Mouse (Mus musculus) monocyte, adult 5-6 weeks (primary cell): ENCODE data around the gene Gper1. TPM values are rescaled to one million over a fixed set of nuclear protein-coding genes. Genes with fewer than 3 reads are reported as not detected.

Source experiments
- ATAC-seq: fragments of 153-309, 156-312 bp; replicated peaks from 2 replicates; pipeline ENCODE4 v1.8.0; 2017; ENCODE audit warnings: mild to moderate bottlenecking; ENCODE audit not compliant: low TSS enrichment, insufficient number of reproducible peaks, severe bottlenecking, poor library complexity, low FRiP score
- total RNA-seq: library from RNA; stranded (forward); fragments of 200-1000, 200-491, 200-594 nt; gene quantifications from 3 replicates; pipeline ENCODE4 v1.2.3, GENCODE M21; 2017

The Gper1 gene
- total RNA-seq, 1 experiment from 2014 or later: 1.3 TPM

DNA sequence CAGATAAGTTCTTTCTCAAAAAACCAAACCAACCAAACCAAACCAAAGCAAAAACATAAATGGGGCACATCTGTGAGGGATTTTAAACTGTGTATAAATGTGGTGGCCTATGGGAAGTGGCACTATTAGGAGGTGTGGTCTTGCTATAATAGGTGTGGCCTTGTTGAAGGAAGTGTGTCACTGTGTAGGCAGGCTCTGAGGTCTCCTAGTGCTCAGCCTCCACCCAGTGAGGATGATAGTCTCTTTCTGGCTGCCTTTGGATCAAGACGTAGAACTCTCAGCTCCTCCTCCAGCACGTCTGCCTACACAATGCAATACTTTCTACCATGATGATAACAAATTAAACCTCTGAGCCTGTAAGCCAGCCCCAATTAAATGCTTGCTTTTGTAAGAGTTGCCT lies 43.4 kb downstream of the Gper1 start:
- ATAC-seq: no peak

DNA sequence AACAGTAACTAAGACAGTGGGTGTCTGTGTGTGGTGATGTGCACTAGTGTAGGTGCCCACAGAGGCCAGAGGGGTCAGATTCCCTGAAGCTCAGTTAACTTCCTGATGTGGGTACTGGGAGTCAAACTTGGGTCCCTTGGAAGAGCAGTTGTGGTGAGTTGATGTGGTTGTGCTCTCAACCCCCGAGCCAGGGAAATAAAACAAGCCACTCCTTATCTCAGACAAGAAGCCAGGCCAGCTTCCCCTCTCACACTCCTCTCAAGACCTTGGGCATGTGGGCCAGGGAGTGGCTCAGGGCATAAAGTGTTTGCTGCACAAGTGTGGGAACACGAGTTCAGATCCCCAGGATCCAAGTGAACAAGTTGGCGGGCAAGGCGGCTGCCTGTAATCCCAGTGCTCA lies 43.9 kb downstream of the Gper1 start:
- no peak for ATAC-seq

DNA sequence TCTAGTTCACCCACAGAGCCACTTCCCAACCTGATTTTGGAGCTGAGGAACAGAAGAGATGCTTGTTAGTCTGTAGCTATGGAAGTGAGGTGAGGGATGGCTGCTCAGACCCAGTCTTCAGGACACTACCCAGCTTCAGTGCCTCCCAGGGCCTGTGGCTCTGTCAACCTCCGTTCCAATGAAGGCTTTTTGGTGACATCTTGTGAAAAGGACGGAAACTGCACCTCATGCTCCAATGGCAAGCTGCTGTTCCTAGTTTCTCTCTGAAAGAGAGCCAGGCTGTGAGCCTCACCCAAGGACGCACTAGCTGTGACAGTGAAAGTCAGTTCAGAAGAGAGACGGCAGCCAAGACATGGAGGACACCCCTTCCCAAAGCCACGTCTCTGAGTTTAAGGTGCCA lies 45.0 kb downstream of the Gper1 start:
- no peak for ATAC-seq

DNA sequence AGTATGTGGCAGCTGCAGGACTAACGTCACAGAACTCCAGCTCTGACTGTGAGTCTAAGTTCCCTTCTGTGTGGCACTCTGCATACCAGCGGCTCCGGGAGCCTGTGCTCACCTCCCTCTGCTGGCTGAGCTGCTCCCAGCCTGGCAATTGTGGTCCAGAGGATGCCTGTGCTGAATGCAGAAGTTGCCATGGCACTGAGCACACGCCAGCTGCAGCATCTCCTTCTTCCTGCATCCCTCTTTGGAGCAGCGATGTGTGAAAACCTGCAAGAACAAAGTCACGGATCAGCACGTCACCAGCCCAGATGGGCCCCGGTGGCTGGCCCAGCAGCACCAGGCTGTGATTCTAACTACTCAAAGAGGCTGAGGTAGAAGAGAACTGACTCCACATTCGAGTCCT lies 51.8 kb downstream of the Gper1 start:
- no peak for ATAC-seq

Other genes starting within 250 kb of the Gper1 start
- gene Sun1, start 222.5 kb upstream of the Gper1 start, total RNA-seq: 62.9 to 89.5 TPM (median 80.2 TPM) in 3 replicates
- 20.5 to 26.5 TPM (median 21.0 TPM) in 3 replicates for gene Get4, start 170.8 kb upstream of the Gper1 start, total RNA-seq
- gene Adap1, start 97.5 kb upstream of the Gper1 start, total RNA-seq: 67.3 to 90.2 TPM (median 72.6 TPM) in 3 replicates
- gene Cox19, start 71.7 kb upstream of the Gper1 start, total RNA-seq: 9.5 to 46.4 TPM (median 15.2 TPM) in 3 replicates
- not detected in 3 replicates for gene Cyp2w1, start 70.5 kb upstream of the Gper1 start, total RNA-seq
- 6.9 to 10.8 TPM (median 9.8 TPM) in 3 replicates for gene Gpr146, start 45.5 kb upstream of the Gper1 start, total RNA-seq
- gene C130050O18Rik, start 17.9 kb upstream of the Gper1 start, total RNA-seq: 28.4 to 51.7 TPM (median 32.7 TPM) in 3 replicates
- 16.2 to 45.2 TPM (median 35.8 TPM) in 3 replicates for gene 3110082I17Rik, start 37.4 kb downstream of the Gper1 start, total RNA-seq
- gene Zfand2a, start 61.4 kb downstream of the Gper1 start, total RNA-seq: 19.3 to 53.0 TPM (median 49.3 TPM) in 3 replicates
- gene Uncx, start 120.3 kb downstream of the Gper1 start, total RNA-seq: not detected in 3 replicates